20 mouse cellular contexts compared by ENCODE assay signal in genomic region chr8:84565577-84566360, GRCm38 (mm10).
DNase-seq lines count a peak whose midpoint lies in the region; ATAC-seq and TF ChIP-seq lines count a peak whose summit lies in the region.
"Had no signal": no experiment of that assay in that cellular context is flagged by ENCODE, and none has a peak within 500 bp of the region (broad histone marks: within the 10 kb centered on the region; RNA-seq: fewer than 3 reads in every experiment).

No protein-coding gene starts in this region.

- no peaks in the 10 kb centered on the region for H3K4me1 ChIP-seq in heart, embryonic 11.5 days (ENCODE audit: control insufficient read depth, insufficient read depth, low read length)
- no peaks in the 10 kb centered on the region for H3K4me1 ChIP-seq in ES-Bruce4 (ENCODE audit: control insufficient read depth, insufficient read depth, low read length)
- H3K4me1 ChIP-seq in cerebellum, adult 2 months (ENCODE audit: control insufficient read depth, insufficient read depth, low read length): peaks cover 32% of the 10 kb centered on the region
- H3K4me1 ChIP-seq: embryonic facial prominence, embryonic 15.5 days; limb, embryonic 12.5 days had no signal

- H3K27me3 ChIP-seq in heart, embryonic 11.5 days (ENCODE audit: control insufficient read depth, insufficient read depth, low read length): peaks cover 44% of the 10 kb centered on the region
- H3K27me3 ChIP-seq in ES-Bruce4 (ENCODE audit: control insufficient read depth, insufficient read depth, low read length, poor library complexity, severe bottlenecking): no peaks in the 10 kb centered on the region
- H3K27me3 ChIP-seq in cerebellum, adult 2 months (ENCODE audit: control insufficient read depth, insufficient read depth, low read length): no peaks in the 10 kb centered on the region

- no peak for TF ChIP-seq CTCF in ES-Bruce4 (IDR thresholded peaks at IDR 0.05; ENCODE audit: low read depth, low read length)
- no peak for TF ChIP-seq CTCF in cerebellum, adult 2 months (IDR thresholded peaks at IDR 0.05; ENCODE audit: borderline replicate concordance, insufficient read depth, low read depth, low read length)

- H3K4me2 ChIP-seq in heart, embryonic 11.5 days: no peak overlapping the region
- H3K4me2 ChIP-seq: embryonic facial prominence, embryonic 15.5 days; limb, embryonic 12.5 days; liver, embryonic 12.5 days; stomach, embryonic 15.5 days had no signal

- H3K36me3 ChIP-seq in heart, embryonic 11.5 days (ENCODE audit: control insufficient read depth, insufficient read depth, low read length): no peaks in the 10 kb centered on the region
- H3K36me3 ChIP-seq in ES-Bruce4 (ENCODE audit: control insufficient read depth, insufficient read depth, low read length, poor library complexity, severe bottlenecking): no peaks in the 10 kb centered on the region; the same call in 1 of the 2 replicates
- H3K36me3 ChIP-seq: embryonic facial prominence, embryonic 15.5 days; limb, embryonic 12.5 days; liver, embryonic 12.5 days; stomach, embryonic 15.5 days had no signal

- no peak overlapping the region for H3K4me3 ChIP-seq in heart, embryonic 11.5 days (ENCODE audit: low read depth, low read length)
- H3K4me3 ChIP-seq in ES-Bruce4 (ENCODE audit: low read depth, low read length): peak overlapping the region; percentile 50
- H3K4me3 ChIP-seq in cerebellum, adult 2 months (replicated peaks; ENCODE audit: insufficient read depth, low read depth, low read length): no peak overlapping the region
- H3K4me3 ChIP-seq: embryonic facial prominence, embryonic 15.5 days; forebrain, embryonic 10.5 days; limb, embryonic 12.5 days; liver, embryonic 12.5 days; midbrain, embryonic 10.5 days; stomach, embryonic 15.5 days had no signal

- WGBS in heart, embryonic 11.5 days (ENCODE audit: insufficient replicate concordance): 47% methylated on average over 25 of the region's 25 CpGs
- 17% methylated on average over 25 of the region's 25 CpGs for WGBS in cerebellum, adult 2 months

- no peak overlapping the region for H3K27ac ChIP-seq in heart, embryonic 11.5 days (ENCODE audit: low read depth, low read length)
- no peak overlapping the region for H3K27ac ChIP-seq in ES-Bruce4 (ENCODE audit: insufficient read depth, low read length)
- peak overlapping the region; percentile 74 for H3K27ac ChIP-seq in cerebellum, adult 2 months (ENCODE audit: insufficient read depth, low read length)
- H3K27ac ChIP-seq: embryonic facial prominence, embryonic 15.5 days; forebrain, embryonic 10.5 days; limb, embryonic 12.5 days; liver, embryonic 12.5 days; midbrain, embryonic 10.5 days; stomach, embryonic 15.5 days had no signal

- H3K9me3 ChIP-seq in heart, embryonic 11.5 days (replicated peaks; ENCODE audit: control insufficient read depth, low read length): no peaks in the 10 kb centered on the region
- H3K9me3 ChIP-seq in ES-Bruce4 (replicated peaks; ENCODE audit: control insufficient read depth, insufficient read depth, low read length, poor library complexity, severe bottlenecking): no peaks in the 10 kb centered on the region
- H3K9me3 ChIP-seq: embryonic facial prominence, embryonic 15.5 days; forebrain, embryonic 10.5 days; limb, embryonic 12.5 days; liver, embryonic 12.5 days; midbrain, embryonic 10.5 days; stomach, embryonic 15.5 days had no signal

- no peak overlapping the region for H3K9ac ChIP-seq in heart, embryonic 11.5 days (ENCODE audit: low read depth, low read length)
- peak overlapping the region; percentile 70 for H3K9ac ChIP-seq in ES-Bruce4 (ENCODE audit: low read depth, poor library complexity, severe bottlenecking)
- H3K9ac ChIP-seq: embryonic facial prominence, embryonic 15.5 days; limb, embryonic 12.5 days; liver, embryonic 12.5 days; stomach, embryonic 15.5 days had no signal

- no peak for DNase-seq in heart, postnatal 10 days
- peak; percentile 75 to 80 for DNase-seq in cerebellum, adult 2 months
- DNase-seq in cerebellum, postnatal 36 days: peak; percentile 64 to 70
- DNase-seq in frontal cortex, postnatal 25 days (ENCODE audit: low spot score in 2 of 2): no peak
- DNase-seq in urinary bladder, postnatal 25 days (ENCODE audit: low spot score): no peak
- no peak for DNase-seq in kidney, adult 9 months
- DNase-seq: adrenal gland, adult 2 months; gastrocnemius, postnatal 14 days; kidney, adult 2 months; kidney, postnatal 14 days; right cerebral cortex, postnatal 25 days; thymus, adult 2 months had no signal

- intact Hi-C loops in heart, postnatal 10 days (cut with DNase I): no loop called here

- TF ChIP-seq EP300 in ES-Bruce4 (IDR thresholded peaks at IDR 0.05; ENCODE audit: insufficient read depth, low read depth, low read length): no peak

- TF ChIP-seq POLR2A in ES-Bruce4 (IDR thresholded peaks at IDR 0.05; ENCODE audit: insufficient read depth, low read length): no peak
- TF ChIP-seq POLR2A in cerebellum, adult 2 months (IDR thresholded peaks at IDR 0.05; ENCODE audit: borderline replicate concordance, insufficient read depth, low read length): no peak

- ATAC-seq in heart, embryonic 11.5 days (replicated peaks; ENCODE audit: insufficient number of reproducible peaks, low FRiP score, low TSS enrichment): 0 out of 2 replicates have a peak, but pooled peaks have one; percentile 18
- ATAC-seq: liver, embryonic 12.5 days had no signal

Comparison
In these comparisons a context has a peak if more than half of its experiments do, and no peak if none do; other contexts are left out.
1. DNase-seq: peak in cerebellum, adult 2 months (2 of 2) and cerebellum, postnatal 36 days (2 of 2); none in heart, postnatal 10 days (0 of 2), frontal cortex, postnatal 25 days (0 of 2), urinary bladder, postnatal 25 days (single experiment) and kidney, adult 9 months (single experiment).